Mouse (Mus musculus) gastrocnemius, postnatal 10 days (tissue): Measurements from ENCODE around the gene Slc38a2. TPM values are rescaled to one million over a fixed set of nuclear protein-coding genes. Genes with fewer than 3 reads are reported as not detected.
A peak's percentile ranks its signal among the peaks of the same experiment; 100 is the strongest.

Experiments
- DNase-seq: peaks from one replicate; pipeline ENCODE4 v3.0.0; 2021; ENCODE audit warnings: mixed read lengths
- total RNA-seq, 2 experiments: library from RNA; stranded (reverse); gene quantifications; 2 replicates each; pipeline ENCODE4 v1.2.3; 2021

Gene Slc38a2
- total RNA-seq, 2 experiments from 2014 or later, result 80.2 to 88.9 TPM

- DNase-seq, result no peak
These were observed 3.8 kb downstream of the Slc38a2 start for GRCm38 (mm10) chr15:96695455-96696421.

- no peak for DNase-seq
These were observed 4.5 kb downstream of the Slc38a2 start for GRCm38 (mm10) chr15:96694988-96695387.

- DNase-seq, result no peak
These were observed 5.8 kb downstream of the Slc38a2 start for GRCm38 (mm10) chr15:96693688-96694087.

GRCm38 (mm10) chr15:96692401-96692800, 7.1 kb downstream of the Slc38a2 start:
- DNase-seq, result no peak

GRCm38 (mm10) chr15:96691381-96691780, 8.1 kb downstream of the Slc38a2 start:
- no peak for DNase-seq

- DNase-seq, result no peak
These were observed 8.7 kb downstream of the Slc38a2 start for GRCm38 (mm10) chr15:96690829-96691228.

GRCm38 (mm10) chr15:96689919-96690318, 9.6 kb downstream of the Slc38a2 start:
- no peak for DNase-seq

- DNase-seq, result no peak
These were observed 10.7 kb downstream of the Slc38a2 start for GRCm38 (mm10) chr15:96688784-96689318.

- DNase-seq, result no peak
These were observed 11.5 kb downstream of the Slc38a2 start for GRCm38 (mm10) chr15:96688036-96688435.

- no peak for DNase-seq
These were observed 12.2 kb downstream of the Slc38a2 start for GRCm38 (mm10) chr15:96687366-96687765.

GRCm38 (mm10) chr15:96686201-96687159, 13.1 kb downstream of the Slc38a2 start:
- no peak for DNase-seq

- DNase-seq, result no peak
These were observed 14.3 kb downstream of the Slc38a2 start for GRCm38 (mm10) chr15:96685273-96685672.

- peak; percentile 41 for DNase-seq
These were observed 15.2 kb downstream of the Slc38a2 start for GRCm38 (mm10) chr15:96684132-96684830.

GRCm38 (mm10) chr15:96678871-96679773, 20.4 kb downstream of the Slc38a2 start:
- no peak for DNase-seq

- peak; percentile 45 for DNase-seq
These were observed 23.0 kb downstream of the Slc38a2 start for GRCm38 (mm10) chr15:96676518-96676917.

GRCm38 (mm10) chr15:96675744-96676143, 23.8 kb downstream of the Slc38a2 start:
- DNase-seq, result no peak

- no peak for DNase-seq
These were observed 24.5 kb downstream of the Slc38a2 start for GRCm38 (mm10) chr15:96675055-96675454.

GRCm38 (mm10) chr15:96674089-96674488, 25.4 kb downstream of the Slc38a2 start:
- no peak for DNase-seq

- DNase-seq, result no peak
These were observed 29.8 kb downstream of the Slc38a2 start for GRCm38 (mm10) chr15:96669721-96670120.

- DNase-seq, result peak; percentile 60
These were observed 32.9 kb downstream of the Slc38a2 start for GRCm38 (mm10) chr15:96666663-96667062.

GRCm38 (mm10) chr15:96665889-96666288, 33.6 kb downstream of the Slc38a2 start:
- DNase-seq, result peak; percentile 61
